Mouse (Mus musculus) heart, embryonic 15.5 days (tissue): ENCODE measurements around the gene Fggy. TPM values are rescaled to one million over a fixed set of nuclear protein-coding genes. Genes with fewer than 3 reads are reported as not detected.

Experiments
- ATAC-seq: fragments of 200-750 bp; cut with Nextera tagmentation; replicated peaks from 2 replicates; pipeline ENCODE4 v1.8.0; 2017; ENCODE audit warnings: low read depth, moderate TSS enrichment; ENCODE audit not compliant: insufficient number of reproducible peaks, insufficient read depth, low FRiP score
- H3K27ac ChIP-seq: fragments of 300-500 bp; sonication (generic); 2 replicates; pipeline ENCODE4 v1.5.1; 2015; ENCODE audit warnings: mild to moderate bottlenecking, inconsistent platforms
- H3K27me3 ChIP-seq: fragments of 300-500 bp; sonication (generic); 2 replicates; pipeline ENCODE4 v1.6.1; 2015; ENCODE audit warnings: inconsistent platforms
- H3K36me3 ChIP-seq: fragments of 300-500 bp; sonication (generic); 2 replicates; pipeline ENCODE4 v1.6.1; 2015; ENCODE audit warnings: mild to moderate bottlenecking, inconsistent platforms
- H3K4me1 ChIP-seq: fragments of 300-500 bp; sonication (generic); replicated peaks from 2 replicates; pipeline ENCODE4 v1.6.1; 2015; ENCODE audit warnings: inconsistent platforms
- H3K4me2 ChIP-seq: fragments of 300-500 bp; sonication (generic); 2 replicates; pipeline ENCODE4 v1.6.1; 2015; ENCODE audit warnings: inconsistent platforms, mild to moderate bottlenecking, moderate library complexity
- H3K4me3 ChIP-seq: fragments of 300-500 bp; sonication (generic); 2 replicates; pipeline ENCODE4 v1.5.1; 2015; ENCODE audit warnings: mild to moderate bottlenecking, inconsistent platforms
- H3K9ac ChIP-seq: fragments of 300-500 bp; sonication (generic); 2 replicates; pipeline ENCODE4 v1.6.1; 2015; ENCODE audit warnings: mild to moderate bottlenecking, inconsistent platforms
- H3K9me3 ChIP-seq: fragments of 300-500 bp; sonication (generic); replicated peaks from 2 replicates; pipeline ENCODE4 v1.6.1; 2016; ENCODE audit warnings: inconsistent platforms
- WGBS: fragments of 180-500 bp; shearing (Covaris S2); methylation state at CpG from one replicate; pipeline ENCODE4 v1.1.7; 2015; ENCODE audit warnings: mixed read lengths; 5-methylcytosine and 5-hydroxymethylcytosine counted together
- polyA plus RNA-seq: library from polyadenylated mRNA; unstranded; fragments of >200 nt; fragmentation: Nextera tagmentation; extraction: Ambion mirVana; gene quantifications from 2 replicates; pipeline ENCODE4 v1.2.1, GENCODE M21; 2015

Fggy gene
- polyA plus RNA-seq, 1 experiment from 2014 or later: 4.5 TPM

DNA sequence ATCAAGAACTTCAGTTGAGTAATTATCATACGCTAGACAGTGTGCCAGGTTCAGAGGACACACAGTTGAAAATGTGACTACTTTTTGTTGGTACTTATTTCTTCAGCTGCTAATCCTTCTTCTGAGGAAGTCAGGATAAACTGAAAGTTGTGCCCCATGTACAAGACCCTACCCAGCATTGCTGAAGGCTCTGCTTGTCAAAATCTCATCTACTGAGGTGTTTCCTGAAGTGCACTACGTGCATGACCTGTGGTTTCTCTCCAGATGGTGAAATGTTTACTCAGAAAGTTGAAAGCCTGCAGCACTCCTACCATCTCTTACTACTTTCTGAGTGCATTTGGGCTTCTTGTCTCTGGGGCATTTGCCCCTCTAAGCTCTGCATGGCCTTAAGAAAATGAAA, 208.1 kb downstream of the Fggy start:
- no peak overlapping the region for H3K4me3 ChIP-seq
- no peak overlapping the region for H3K9ac ChIP-seq
- no peaks in the 10 kb centered on the region for H3K36me3 ChIP-seq
- H3K9me3 ChIP-seq: no peaks in the 10 kb centered on the region
- no peak overlapping the region for H3K27ac ChIP-seq
- no peak for ATAC-seq
- H3K4me1 ChIP-seq: no peaks in the 10 kb centered on the region
- WGBS: 66% methylated on average over 2 of the region's 2 CpGs
- H3K4me2 ChIP-seq: no peak overlapping the region
- no peaks in the 10 kb centered on the region for H3K27me3 ChIP-seq

DNA sequence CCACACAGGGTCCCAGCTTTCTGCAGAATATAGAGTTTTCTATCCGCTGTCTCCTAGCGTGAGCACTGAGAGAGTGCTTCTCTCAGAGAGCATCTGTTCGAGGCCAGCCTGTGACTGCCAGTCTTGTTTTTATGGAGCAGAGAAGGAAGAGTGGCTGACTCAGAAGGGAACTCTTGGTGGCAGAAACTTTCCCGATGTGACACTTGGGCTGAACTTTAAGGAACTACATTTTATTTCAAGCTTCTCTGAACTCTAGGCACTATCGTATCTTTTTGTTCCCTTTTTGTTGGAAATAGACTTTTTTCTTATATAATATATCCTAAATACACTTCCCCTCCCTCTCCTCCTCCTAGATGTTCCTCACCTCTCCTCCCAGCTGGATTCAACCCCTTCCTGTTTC, 213.2 kb downstream of the Fggy start:
- Histone ChIP-seq H3K4me1 (peaks cover 10% of the 10 kb centered on the region), H3K4me3 (no peak overlapping the region), H3K27me3 (no peaks in the 10 kb centered on the region), H3K36me3 (no peaks in the 10 kb centered on the region), H3K27ac (no peak overlapping the region), H3K4me2 (no peak overlapping the region), H3K9ac (no peak overlapping the region), H3K9me3 (no peaks in the 10 kb centered on the region)
- 81% methylated on average over 5 of the region's 5 CpGs for WGBS
- no peak for ATAC-seq

DNA sequence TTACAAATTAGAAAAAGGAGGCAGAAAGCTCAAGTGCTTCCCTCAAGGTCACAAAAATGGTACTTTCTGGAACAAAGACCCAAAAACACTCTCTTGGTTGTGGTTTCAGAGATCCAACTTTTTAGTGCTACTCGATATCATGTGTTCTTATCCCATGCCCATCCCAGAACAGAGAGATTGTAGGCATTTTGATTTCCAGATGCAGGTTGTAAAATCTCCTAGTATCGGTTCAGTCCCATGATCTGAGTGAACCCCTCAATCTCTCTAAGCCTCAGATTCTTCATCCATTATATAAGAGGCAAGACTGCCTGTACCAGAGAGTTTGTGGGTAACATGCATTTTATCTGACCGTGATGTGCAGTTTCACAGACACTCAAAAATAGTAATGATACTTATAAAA, 214.2 kb downstream of the Fggy start:
- H3K27me3 ChIP-seq: no peaks in the 10 kb centered on the region
- peaks cover 10% of the 10 kb centered on the region for H3K4me1 ChIP-seq
- ATAC-seq: no peak
- no peak overlapping the region for H3K9ac ChIP-seq
- no peak overlapping the region for H3K27ac ChIP-seq
- H3K36me3 ChIP-seq: no peaks in the 10 kb centered on the region
- no peak overlapping the region for H3K4me3 ChIP-seq
- no peak overlapping the region for H3K4me2 ChIP-seq
- no peaks in the 10 kb centered on the region for H3K9me3 ChIP-seq
- 86% methylated on average over 3 of the region's 3 CpGs for WGBS

DNA sequence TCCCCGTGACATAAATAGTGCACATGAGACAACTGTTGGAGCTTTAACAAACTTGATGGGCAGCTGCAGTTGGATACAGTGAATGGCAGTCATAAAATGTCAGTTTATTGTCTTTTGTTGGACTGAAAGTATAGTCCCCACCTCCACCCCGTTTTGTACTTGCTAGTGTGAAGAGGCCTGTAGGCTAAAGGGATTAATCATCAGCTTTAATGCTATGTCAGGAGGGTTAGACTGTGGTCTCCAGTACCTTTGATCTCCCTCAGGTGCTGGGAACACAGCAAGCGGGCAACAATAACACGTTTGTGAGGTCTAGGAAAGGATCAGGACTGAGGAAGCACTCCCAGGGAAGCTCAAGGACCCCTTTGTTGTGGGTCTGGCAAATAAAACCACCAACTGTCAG, 214.6 kb downstream of the Fggy start:
- H3K27me3 ChIP-seq: no peaks in the 10 kb centered on the region
- 63% methylated on average over 4 of the region's 4 CpGs for WGBS
- H3K36me3 ChIP-seq: no peaks in the 10 kb centered on the region
- H3K4me3 ChIP-seq: no peak overlapping the region
- no peak overlapping the region for H3K27ac ChIP-seq
- H3K9me3 ChIP-seq: no peaks in the 10 kb centered on the region
- H3K4me1 ChIP-seq: peaks cover 10% of the 10 kb centered on the region
- no peak for ATAC-seq
- H3K4me2 ChIP-seq: no peak overlapping the region
- H3K9ac ChIP-seq: no peak overlapping the region

DNA sequence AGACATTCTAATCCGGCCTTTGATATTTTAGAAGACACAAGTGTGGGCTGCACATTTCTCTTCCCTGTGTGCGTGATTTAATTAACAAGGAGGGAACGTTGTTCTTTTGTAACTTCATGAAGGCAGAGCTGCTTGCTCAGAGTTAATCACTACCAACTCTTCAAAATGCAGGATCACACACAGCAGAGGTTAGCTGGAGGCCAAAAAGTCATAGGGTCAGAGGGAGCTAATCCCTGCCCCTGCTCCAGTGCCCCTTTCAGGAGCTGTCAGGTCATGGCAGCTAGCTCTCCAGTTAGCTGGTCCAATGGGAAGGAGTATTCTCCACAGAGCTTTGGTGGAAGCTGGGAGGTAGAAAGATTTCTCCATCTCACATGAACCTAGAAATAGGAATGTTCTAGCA, 215.4 kb downstream of the Fggy start:
- no peak overlapping the region for H3K4me2 ChIP-seq
- 74% methylated on average over 3 of the region's 3 CpGs for WGBS
- no peaks in the 10 kb centered on the region for H3K36me3 ChIP-seq
- H3K4me1 ChIP-seq: peaks cover 10% of the 10 kb centered on the region
- no peak for ATAC-seq
- no peaks in the 10 kb centered on the region for H3K27me3 ChIP-seq
- no peak overlapping the region for H3K4me3 ChIP-seq
- no peaks in the 10 kb centered on the region for H3K9me3 ChIP-seq
- H3K27ac ChIP-seq: no peak overlapping the region
- H3K9ac ChIP-seq: no peak overlapping the region

DNA sequence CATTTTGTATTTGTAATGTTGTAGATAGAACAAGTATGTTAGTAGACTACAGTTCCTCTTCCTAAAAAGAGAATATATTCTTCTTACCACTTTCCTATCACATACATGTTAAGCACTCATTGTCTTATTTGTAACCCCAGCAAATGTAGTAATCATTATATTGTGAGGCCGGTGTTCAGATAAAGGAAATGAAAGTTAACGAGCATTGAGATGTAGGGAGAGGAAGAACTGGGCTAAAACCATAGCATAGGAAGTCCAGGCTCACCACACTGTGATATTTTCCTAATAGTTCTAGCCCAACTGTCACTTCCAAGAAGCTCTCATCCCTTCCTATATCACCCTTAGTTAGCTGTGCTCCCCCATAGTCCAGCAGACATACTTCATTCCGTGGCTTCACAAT, 218.3 kb downstream of the Fggy start:
- no peak overlapping the region for H3K4me2 ChIP-seq
- no peaks in the 10 kb centered on the region for H3K36me3 ChIP-seq
- H3K9me3 ChIP-seq: no peaks in the 10 kb centered on the region
- no peak overlapping the region for H3K27ac ChIP-seq
- no peaks in the 10 kb centered on the region for H3K27me3 ChIP-seq
- ATAC-seq: no peak
- H3K4me3 ChIP-seq: no peak overlapping the region
- 71% methylated on average over 3 of the region's 3 CpGs for WGBS
- peaks cover 10% of the 10 kb centered on the region for H3K4me1 ChIP-seq
- no peak overlapping the region for H3K9ac ChIP-seq

DNA sequence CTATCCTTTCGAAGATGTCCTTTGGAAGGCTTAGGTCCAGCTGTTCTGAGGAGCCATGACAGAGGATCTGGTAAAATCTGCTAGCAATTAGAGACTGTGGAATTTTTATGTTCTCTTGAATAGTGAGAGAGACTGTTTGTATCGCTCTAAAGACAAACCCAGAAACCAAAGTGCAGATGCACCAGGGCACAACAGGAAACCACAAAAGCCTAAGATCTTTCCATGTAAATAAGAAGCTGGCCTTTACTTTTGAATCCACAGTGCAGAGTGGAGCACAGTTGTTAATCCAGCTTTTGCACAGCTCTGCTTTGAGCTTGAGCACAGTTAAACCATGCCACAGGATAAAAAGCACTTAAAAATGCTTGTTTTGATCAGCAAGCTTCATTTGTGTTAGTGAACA, 220.5 kb downstream of the Fggy start:
- no peaks in the 10 kb centered on the region for H3K27me3 ChIP-seq
- no peaks in the 10 kb centered on the region for H3K36me3 ChIP-seq
- ATAC-seq: no peak
- no peak overlapping the region for H3K9ac ChIP-seq
- H3K27ac ChIP-seq: no peak overlapping the region
- no peaks in the 10 kb centered on the region for H3K9me3 ChIP-seq
- H3K4me3 ChIP-seq: no peak overlapping the region
- WGBS: 79% methylated on average over 2 of the region's 2 CpGs
- peaks cover 10% of the 10 kb centered on the region for H3K4me1 ChIP-seq
- H3K4me2 ChIP-seq: no peak overlapping the region

DNA sequence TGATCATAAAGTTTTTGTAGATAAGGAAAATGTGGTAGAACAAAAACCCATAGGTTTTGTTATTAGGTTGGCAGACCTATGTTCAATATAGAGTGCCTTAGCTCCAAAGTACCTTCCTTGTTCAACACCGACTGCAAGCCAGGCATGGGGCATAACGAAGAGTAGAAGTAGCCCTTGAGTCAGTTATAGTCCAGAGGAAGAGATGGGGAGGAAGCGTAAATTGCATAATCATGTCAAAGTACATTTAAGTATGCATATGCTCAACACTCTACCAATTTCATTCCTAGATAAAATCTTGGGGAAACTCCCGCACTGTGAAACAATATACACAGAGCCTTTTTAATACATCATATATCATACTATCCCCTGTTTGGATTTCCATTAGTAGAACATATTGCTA, 221.2 kb downstream of the Fggy start:
- H3K9me3 ChIP-seq: no peaks in the 10 kb centered on the region
- no peaks in the 10 kb centered on the region for H3K27me3 ChIP-seq
- no peak overlapping the region for H3K27ac ChIP-seq
- H3K4me2 ChIP-seq: no peak overlapping the region
- no peaks in the 10 kb centered on the region for H3K36me3 ChIP-seq
- WGBS: 89% methylated on average over 4 of the region's 4 CpGs
- peaks cover 10% of the 10 kb centered on the region for H3K4me1 ChIP-seq
- H3K4me3 ChIP-seq: no peak overlapping the region
- no peak for ATAC-seq
- H3K9ac ChIP-seq: no peak overlapping the region

DNA sequence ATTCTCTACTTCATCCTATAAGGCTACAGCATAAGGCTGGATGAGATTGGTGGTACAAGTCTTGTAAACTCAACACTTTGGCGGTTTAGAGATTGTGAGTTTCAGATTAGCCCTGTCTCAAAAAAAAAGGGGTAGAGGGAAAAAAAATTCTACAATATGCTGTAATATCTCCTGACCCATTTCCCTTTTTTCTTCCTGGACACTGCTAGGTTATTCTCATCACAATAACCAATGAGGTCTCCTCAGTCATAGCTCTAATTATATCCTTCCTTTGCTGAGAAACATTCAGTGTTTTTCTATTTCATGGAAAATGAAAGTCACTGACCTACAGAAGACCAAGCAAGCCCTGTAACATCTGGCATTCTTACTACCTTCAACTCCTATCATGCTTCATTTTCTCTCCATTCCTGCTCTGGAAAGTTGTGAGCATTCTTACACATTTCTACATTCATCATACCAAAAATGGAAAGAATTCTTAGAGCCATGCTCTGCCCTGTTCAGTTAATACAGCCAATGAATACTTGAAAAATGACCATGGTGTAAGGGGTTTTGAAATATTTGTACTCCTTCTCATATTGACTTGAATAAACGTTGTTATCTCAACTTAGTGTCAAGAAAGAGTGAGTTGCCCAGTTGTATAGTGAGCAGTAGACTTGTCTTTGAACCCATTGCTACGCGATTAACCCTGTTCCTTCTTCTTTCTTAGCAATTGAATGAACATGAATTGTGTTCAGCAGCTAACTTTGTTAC, 227.0 kb downstream of the Fggy start:
- Histone ChIP-seq H3K9me3 (no peaks in the 10 kb centered on the region), H3K4me1 (no peaks in the 10 kb centered on the region), H3K9ac (no peak overlapping the region), H3K36me3 (no peaks in the 10 kb centered on the region), H3K4me2 (no peak overlapping the region), H3K27ac (no peak overlapping the region), H3K27me3 (no peaks in the 10 kb centered on the region), H3K4me3 (no peak overlapping the region)
- no peak for ATAC-seq
- 72% methylated on average over 4 of the region's 4 CpGs for WGBS

DNA sequence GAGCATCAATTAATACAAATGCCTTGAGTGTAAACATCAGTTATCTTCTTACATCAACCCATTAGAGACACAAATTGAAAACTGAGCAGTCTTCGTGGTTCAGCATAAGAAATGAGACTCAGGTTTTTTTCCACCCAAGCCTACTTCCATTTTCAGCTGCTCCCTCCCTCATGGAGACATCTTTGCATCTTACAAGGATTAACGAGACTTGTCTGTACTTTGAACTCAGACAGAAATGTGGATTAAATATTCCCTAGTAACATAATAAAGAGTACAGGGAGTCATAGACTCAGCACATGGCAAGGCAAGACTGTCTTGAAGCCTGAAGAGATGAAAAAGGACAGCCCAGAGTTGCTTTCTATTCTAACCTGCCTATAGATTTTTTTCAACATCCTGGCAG, 230.3 kb downstream of the Fggy start:
- WGBS: 52% methylated on average over 2 of the region's 2 CpGs
- no peaks in the 10 kb centered on the region for H3K27me3 ChIP-seq

DNA sequence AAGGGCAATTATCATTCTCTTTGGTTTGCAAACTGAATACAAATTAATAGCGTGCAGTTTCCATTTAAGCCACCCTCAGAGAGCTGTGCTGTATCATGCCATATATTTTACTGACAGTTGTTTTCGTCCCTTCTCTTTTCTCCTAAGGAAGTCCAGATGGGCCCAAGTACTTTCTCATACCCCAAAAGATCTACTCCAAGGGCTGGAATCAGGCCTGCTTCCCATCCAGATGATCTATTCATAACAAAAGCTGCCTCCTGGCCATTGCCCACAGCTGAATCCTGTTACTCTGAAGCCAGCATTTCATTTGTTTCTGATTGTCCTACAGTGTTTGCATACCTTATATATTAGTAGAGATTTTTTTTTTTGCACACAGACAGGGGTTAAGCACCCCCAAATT, 231.6 kb downstream of the Fggy start:
- no peak for ATAC-seq

More for the DNA sequence above, 230.3 kb downstream of the Fggy start:
- Histone ChIP-seq H3K36me3 (no peaks in the 10 kb centered on the region), H3K4me2 (no peak overlapping the region), H3K9ac (no peak overlapping the region), H3K9me3 (no peaks in the 10 kb centered on the region), H3K27ac (no peak overlapping the region), H3K4me1 (no peaks in the 10 kb centered on the region), H3K4me3 (no peak overlapping the region)
- ATAC-seq: no peak

DNA sequence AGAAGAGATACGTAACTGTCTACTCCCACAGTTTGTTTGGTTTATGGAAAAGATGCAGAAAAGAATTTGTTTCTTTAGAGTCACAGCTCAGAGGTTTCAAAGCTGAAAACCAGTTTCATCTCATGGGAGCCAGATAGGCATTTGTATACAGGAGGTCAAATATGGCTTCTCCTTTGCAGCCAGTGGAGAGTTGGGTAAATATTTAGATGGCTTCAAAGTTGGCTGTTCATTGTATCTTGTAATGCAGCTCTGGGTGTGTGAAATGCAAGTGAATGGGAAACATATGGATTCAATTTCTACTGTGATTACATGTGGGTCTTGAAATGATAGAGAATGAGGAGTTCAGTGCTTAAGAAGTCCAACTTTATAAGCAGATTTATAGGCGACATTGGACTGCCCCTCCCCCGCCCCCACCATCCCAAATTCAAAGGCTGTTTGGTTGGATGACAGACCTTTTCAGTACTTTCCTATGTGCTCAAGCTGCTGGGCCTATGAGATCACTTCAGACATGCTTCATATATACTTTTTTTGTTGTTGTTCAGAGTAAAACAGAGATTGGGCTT, 234.7 kb downstream of the Fggy start:
- no peak for ATAC-seq
- Histone ChIP-seq H3K4me3 (no peak overlapping the region), H3K27ac (no peak overlapping the region), H3K9me3 (no peaks in the 10 kb centered on the region), H3K27me3 (no peaks in the 10 kb centered on the region), H3K36me3 (no peaks in the 10 kb centered on the region), H3K4me1 (peaks cover 8% of the 10 kb centered on the region), H3K9ac (no peak overlapping the region), H3K4me2 (no peak overlapping the region)
- whole genome bisulfite sequencing: 81% methylated on average over 3 of the region's 3 CpGs

More for the DNA sequence above, 231.6 kb downstream of the Fggy start:
- H3K27me3 ChIP-seq: no peaks in the 10 kb centered on the region
- 0 out of 2 replicates have a peak, but pooled peaks cover 1% of the 10 kb centered on the region for H3K4me1 ChIP-seq
- no peak overlapping the region for H3K27ac ChIP-seq
- no peak overlapping the region for H3K9ac ChIP-seq
- H3K4me3 ChIP-seq: no peak overlapping the region
- WGBS: 67% methylated on average over 2 of the region's 2 CpGs
- H3K9me3 ChIP-seq: no peaks in the 10 kb centered on the region
- H3K4me2 ChIP-seq: no peak overlapping the region
- H3K36me3 ChIP-seq: no peaks in the 10 kb centered on the region
